Mouse (Mus musculus) hindbrain, embryonic 15.5 days (tissue): ENCODE measurements around the gene Usp24. TPM values are rescaled to one million over a fixed set of nuclear protein-coding genes. Genes with fewer than 3 reads are reported as not detected.

Experiments used
- ATAC-seq: fragments of 200-750 bp; cut with Nextera tagmentation; 2 replicates; pipeline ENCODE4 v1.8.0; 2017; ENCODE audit warnings: low read depth, moderate number of reproducible peaks, moderate TSS enrichment; ENCODE audit not compliant: low FRiP score
- H3K27ac ChIP-seq: fragments of 300-500 bp; sonication (generic); replicated peaks from 2 replicates; pipeline ENCODE4 v1.5.1; 2015; ENCODE audit warnings: mild to moderate bottlenecking, inconsistent platforms
- H3K27me3 ChIP-seq: fragments of 300-500 bp; sonication (generic); 2 replicates; pipeline ENCODE4 v1.6.1; 2015; ENCODE audit warnings: control low read depth, inconsistent platforms
- H3K36me3 ChIP-seq: fragments of 300-500 bp; sonication (generic); 2 replicates; pipeline ENCODE4 v1.6.1; 2015; ENCODE audit warnings: control low read depth, inconsistent platforms
- H3K4me1 ChIP-seq: fragments of 300-500 bp; sonication (generic); replicated peaks from 2 replicates; pipeline ENCODE4 v1.6.1; 2015; ENCODE audit warnings: control low read depth, inconsistent platforms
- H3K4me2 ChIP-seq: fragments of 300-500 bp; sonication (generic); 2 replicates; pipeline ENCODE4 v1.6.1; 2015; ENCODE audit warnings: moderate library complexity, mild to moderate bottlenecking, inconsistent platforms
- H3K4me3 ChIP-seq: fragments of 300-500 bp; sonication (generic); 2 replicates; pipeline ENCODE4 v1.5.1; 2015; ENCODE audit warnings: mild to moderate bottlenecking, inconsistent platforms
- H3K9ac ChIP-seq: fragments of 300-500 bp; sonication (generic); 2 replicates; pipeline ENCODE4 v1.6.1; 2015; ENCODE audit warnings: inconsistent platforms
- H3K9me3 ChIP-seq: fragments of 300-500 bp; sonication (generic); 2 replicates; pipeline ENCODE4 v1.6.1; 2016; ENCODE audit warnings: control low read depth, inconsistent platforms
- WGBS: fragments of 180-500 bp; shearing (Covaris S2); methylation state at CpG from one replicate; pipeline ENCODE4 v1.1.7; 2015; 5-methylcytosine and 5-hydroxymethylcytosine counted together
- polyA plus RNA-seq: library from polyadenylated mRNA; unstranded; fragments of >200 nt; fragmentation: Nextera tagmentation; extraction: Ambion mirVana; gene quantifications from 2 replicates; pipeline ENCODE4 v1.2.1, GENCODE M21; 2015

The Usp24 gene
- polyA plus RNA-seq, 1 experiment from 2014 or later = 9.8 TPM

DNA sequence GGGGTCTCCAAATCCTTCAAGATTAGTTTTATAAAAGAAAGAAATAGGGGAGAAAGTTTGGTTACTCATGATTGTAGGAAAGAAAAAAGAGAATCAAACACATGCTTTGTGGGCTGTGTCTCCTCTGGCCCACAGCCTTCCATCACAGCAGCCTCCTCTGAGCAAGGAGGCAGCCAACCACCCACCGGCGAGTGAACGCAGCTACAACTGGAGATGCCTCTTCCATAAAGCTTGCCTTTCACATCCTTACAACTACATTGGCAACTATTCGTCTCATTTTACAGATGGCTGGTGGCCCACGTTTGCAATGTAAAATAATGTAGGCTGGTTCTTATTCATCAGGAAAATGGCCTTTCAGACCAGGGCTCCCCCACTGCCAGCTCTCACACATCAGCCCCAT, 121.2 kb downstream of the Usp24 start:
- no peak overlapping the region for H3K4me3 ChIP-seq
- H3K27me3 ChIP-seq = no peaks in the 10 kb centered on the region
- no peak overlapping the region for H3K27ac ChIP-seq
- H3K9me3 ChIP-seq = no peaks in the 10 kb centered on the region
- peaks cover 63% of the 10 kb centered on the region for H3K36me3 ChIP-seq
- 94% methylated on average over 5 of the region's 5 CpGs for WGBS
- no peaks in the 10 kb centered on the region for H3K4me1 ChIP-seq
- H3K9ac ChIP-seq = no peak overlapping the region
- H3K4me2 ChIP-seq = no peak overlapping the region
- no peak for ATAC-seq

- Histone ChIP-seq H3K4me1 (no peaks in the 10 kb centered on the region), H3K9me3 (no peaks in the 10 kb centered on the region), H3K9ac (no peak overlapping the region), H3K27ac (no peak overlapping the region), H3K4me3 (no peak overlapping the region), H3K36me3 (peaks cover 67% of the 10 kb centered on the region), H3K27me3 (no peaks in the 10 kb centered on the region), H3K4me2 (no peak overlapping the region)
- WGBS = 96% methylated on average over 5 of the region's 5 CpGs
- ATAC-seq = no peak
Measured at GRCm38 (mm10) chr4:106438763-106439162, 122.8 kb downstream of the Usp24 start.

DNA sequence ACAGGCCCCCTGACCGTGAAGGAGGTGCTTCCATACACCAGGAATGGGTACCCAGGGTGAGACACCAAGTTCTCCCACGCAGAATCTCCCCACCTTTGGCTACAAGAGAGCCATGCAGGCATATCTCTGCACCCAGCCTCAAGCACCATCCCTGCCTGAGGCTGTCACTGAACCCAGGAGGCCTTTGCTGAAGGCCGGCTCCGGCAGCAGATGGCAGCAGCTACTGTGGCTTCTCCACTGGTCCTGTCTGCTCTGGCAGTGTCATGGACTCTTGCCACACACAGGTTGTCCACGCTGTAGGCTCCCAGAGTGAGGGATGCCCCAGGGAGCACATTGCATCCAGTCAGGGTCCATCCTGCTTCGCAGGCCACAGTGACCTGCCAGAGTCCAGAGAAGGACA, 127.2 kb downstream of the Usp24 start:
- Histone ChIP-seq H3K4me2 (no peak overlapping the region), H3K4me1 (no peaks in the 10 kb centered on the region), H3K27me3 (no peaks in the 10 kb centered on the region), H3K27ac (no peak overlapping the region), H3K9ac (no peak overlapping the region), H3K9me3 (no peaks in the 10 kb centered on the region), H3K4me3 (no peak overlapping the region), H3K36me3 (peaks cover 28% of the 10 kb centered on the region)
- no peak for ATAC-seq
- WGBS = 75% methylated on average over 6 of the region's 6 CpGs

DNA sequence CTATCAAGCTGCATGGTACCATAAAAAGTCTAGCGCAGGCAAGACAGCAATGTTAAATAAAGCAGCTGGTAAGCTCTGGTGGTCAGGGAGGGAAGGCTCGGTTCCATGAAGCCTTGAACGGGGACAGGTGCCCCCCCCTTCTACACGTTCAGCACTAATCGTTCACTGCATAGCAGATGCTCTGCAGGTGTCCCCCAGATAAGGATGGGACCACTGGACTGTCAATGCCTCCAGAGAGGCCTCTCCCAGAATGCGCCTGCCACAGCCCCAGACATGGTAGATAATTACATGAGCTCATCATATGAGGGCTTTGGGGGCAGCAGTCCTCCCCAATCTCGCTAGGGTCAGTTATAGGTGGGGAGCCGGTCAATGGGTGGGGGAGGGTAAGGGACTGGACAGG, 133.3 kb downstream of the Usp24 start:
- no peak overlapping the region for H3K27ac ChIP-seq
- H3K9me3 ChIP-seq = no peaks in the 10 kb centered on the region
- ATAC-seq = no peak
- H3K36me3 ChIP-seq = no peaks in the 10 kb centered on the region
- no peak overlapping the region for H3K4me2 ChIP-seq
- no peak overlapping the region for H3K4me3 ChIP-seq
- H3K27me3 ChIP-seq = no peaks in the 10 kb centered on the region
- 87% methylated on average over 8 of the region's 8 CpGs for WGBS
- no peaks in the 10 kb centered on the region for H3K4me1 ChIP-seq
- H3K9ac ChIP-seq = no peak overlapping the region

GRCm38 (mm10) chr4:106452401-106452800, 136.4 kb downstream of the Usp24 start:
- no peak overlapping the region for H3K4me3 ChIP-seq
- no peaks in the 10 kb centered on the region for H3K4me1 ChIP-seq
- H3K4me2 ChIP-seq = no peak overlapping the region
- no peaks in the 10 kb centered on the region for H3K9me3 ChIP-seq
- no peaks in the 10 kb centered on the region for H3K36me3 ChIP-seq
- no peak overlapping the region for H3K9ac ChIP-seq
- no peaks in the 10 kb centered on the region for H3K27me3 ChIP-seq
- no peak overlapping the region for H3K27ac ChIP-seq
- 79% methylated on average over 7 of the region's 7 CpGs for WGBS
- no peak for ATAC-seq

- no peak overlapping the region for H3K27ac ChIP-seq
- no peak overlapping the region for H3K4me3 ChIP-seq
- no peaks in the 10 kb centered on the region for H3K27me3 ChIP-seq
- no peak overlapping the region for H3K4me2 ChIP-seq
- H3K9ac ChIP-seq = no peak overlapping the region
- 92% methylated on average over 5 of the region's 5 CpGs for WGBS
- H3K4me1 ChIP-seq = no peaks in the 10 kb centered on the region
- no peaks in the 10 kb centered on the region for H3K36me3 ChIP-seq
- ATAC-seq = no peak
- no peaks in the 10 kb centered on the region for H3K9me3 ChIP-seq
Measured at GRCm38 (mm10) chr4:106453108-106453507, 137.1 kb downstream of the Usp24 start.

GRCm38 (mm10) chr4:106453516-106453915, 137.5 kb downstream of the Usp24 start:
- ATAC-seq = no peak
- Histone ChIP-seq H3K9me3 (no peaks in the 10 kb centered on the region), H3K27ac (no peak overlapping the region), H3K27me3 (no peaks in the 10 kb centered on the region), H3K9ac (no peak overlapping the region), H3K36me3 (no peaks in the 10 kb centered on the region), H3K4me2 (no peak overlapping the region), H3K4me3 (no peak overlapping the region), H3K4me1 (no peaks in the 10 kb centered on the region)
- WGBS = 87% methylated on average over 4 of the region's 4 CpGs

DNA sequence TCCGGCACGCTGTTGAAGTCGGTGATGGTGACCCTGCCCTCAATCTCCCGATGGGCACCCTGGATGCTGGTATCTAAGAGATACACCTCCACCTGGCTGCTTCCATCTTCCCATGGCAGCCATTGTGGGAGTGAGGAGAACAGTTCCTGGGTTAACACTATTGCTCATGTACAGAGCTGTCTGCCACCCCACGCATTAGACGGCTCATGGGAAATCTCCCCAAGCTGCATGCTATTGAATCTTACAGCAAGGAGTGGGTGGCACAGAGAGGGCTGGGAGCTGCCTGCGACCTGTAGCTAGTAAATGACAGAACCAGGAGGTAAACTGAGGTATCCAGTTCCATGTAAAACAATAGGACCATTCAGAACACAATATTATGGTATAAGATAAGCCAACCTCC, 138.5 kb downstream of the Usp24 start:
- Histone ChIP-seq H3K9ac (no peak overlapping the region), H3K27ac (no peak overlapping the region), H3K27me3 (no peaks in the 10 kb centered on the region), H3K4me1 (no peaks in the 10 kb centered on the region), H3K4me3 (no peak overlapping the region), H3K4me2 (no peak overlapping the region), H3K9me3 (no peaks in the 10 kb centered on the region), H3K36me3 (no peaks in the 10 kb centered on the region)
- no peak for ATAC-seq
- WGBS = 94% methylated on average over 7 of the region's 7 CpGs

GRCm38 (mm10) chr4:106462016-106462415, 146.0 kb downstream of the Usp24 start:
- Histone ChIP-seq H3K9me3 (no peaks in the 10 kb centered on the region), H3K4me2 (no peak overlapping the region), H3K27ac (no peak overlapping the region), H3K4me1 (peaks cover 18% of the 10 kb centered on the region), H3K36me3 (no peaks in the 10 kb centered on the region), H3K9ac (no peak overlapping the region), H3K4me3 (no peak overlapping the region), H3K27me3 (peaks cover 22% of the 10 kb centered on the region)
- 75% methylated on average over 9 of the region's 9 CpGs for WGBS
- ATAC-seq = no peak

DNA sequence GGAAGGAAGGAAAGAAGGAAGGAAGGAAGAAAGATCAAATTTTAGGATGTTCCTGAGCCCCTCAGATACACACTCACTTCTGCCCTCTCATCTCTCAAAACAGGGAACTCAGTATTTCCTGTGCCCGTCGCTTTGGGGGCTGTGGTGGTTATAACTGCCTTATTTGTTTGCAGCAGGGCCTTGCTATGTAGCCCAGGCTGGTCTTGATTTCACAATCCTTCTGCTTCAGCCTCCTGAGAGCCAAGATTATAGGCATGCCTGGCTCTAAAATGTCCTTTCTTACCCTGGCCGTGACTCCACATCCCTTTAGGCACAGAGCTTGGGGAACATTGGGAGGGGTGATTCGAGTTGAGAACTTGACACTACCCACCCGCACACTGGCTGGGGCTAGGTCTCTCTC, 146.5 kb downstream of the Usp24 start:
- H3K9ac ChIP-seq = no peak overlapping the region
- peaks cover 22% of the 10 kb centered on the region for H3K27me3 ChIP-seq
- H3K4me3 ChIP-seq = no peak overlapping the region
- no peaks in the 10 kb centered on the region for H3K36me3 ChIP-seq
- H3K27ac ChIP-seq = no peak overlapping the region
- WGBS = 72% methylated on average over 5 of the region's 5 CpGs
- no peaks in the 10 kb centered on the region for H3K9me3 ChIP-seq
- H3K4me1 ChIP-seq = peaks cover 18% of the 10 kb centered on the region
- ATAC-seq = no peak
- no peak overlapping the region for H3K4me2 ChIP-seq

- no peaks in the 10 kb centered on the region for H3K36me3 ChIP-seq
- no peak overlapping the region for H3K27ac ChIP-seq
- peaks cover 22% of the 10 kb centered on the region for H3K27me3 ChIP-seq
- H3K9ac ChIP-seq = peak overlapping the region; percentile 38; the same call in 1 of the 2 replicates
- peak overlapping the region; percentile 81 for H3K4me2 ChIP-seq
- no peak for ATAC-seq
- peak overlapping the region; percentile 42 for H3K4me3 ChIP-seq
- no peaks in the 10 kb centered on the region for H3K9me3 ChIP-seq
- H3K4me1 ChIP-seq = peaks cover 18% of the 10 kb centered on the region
- WGBS = 17% methylated on average over 21 of the region's 21 CpGs
Measured at GRCm38 (mm10) chr4:106463174-106463801, 147.3 kb downstream of the Usp24 start.

DNA sequence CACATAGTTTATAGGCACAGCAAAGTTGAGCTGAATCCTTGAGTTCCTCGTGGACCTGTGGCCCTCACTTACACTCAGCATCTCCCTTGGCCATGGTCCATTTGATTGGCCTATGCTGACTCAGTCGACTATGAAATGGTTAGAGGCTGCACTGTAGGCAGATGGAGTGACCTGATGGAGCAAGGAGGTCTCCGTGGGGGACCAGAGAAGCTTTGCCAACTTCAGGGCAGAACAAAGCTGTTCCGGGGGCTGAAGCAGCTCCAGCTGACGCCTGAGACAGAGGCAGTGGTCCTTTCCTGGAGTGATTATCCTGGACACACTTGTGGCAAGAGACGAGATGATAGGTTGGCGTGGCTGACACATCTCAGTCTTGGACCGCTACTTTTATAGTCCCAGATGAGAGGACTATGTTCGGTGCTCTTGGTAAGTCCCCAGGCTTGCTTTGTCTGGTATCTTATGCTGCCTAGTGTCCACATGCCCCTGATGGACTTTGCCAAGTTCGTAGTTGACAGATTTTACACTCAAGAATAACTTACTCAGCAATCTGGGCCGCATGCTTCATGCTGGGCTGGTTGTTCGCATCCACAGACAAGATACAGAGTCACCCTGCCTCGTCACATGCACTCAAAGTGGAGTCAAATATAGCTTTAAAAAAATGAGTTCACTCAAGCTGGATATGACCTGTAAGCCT, 151.6 kb downstream of the Usp24 start:
- H3K4me1 ChIP-seq = peaks cover 18% of the 10 kb centered on the region
- no peaks in the 10 kb centered on the region for H3K9me3 ChIP-seq
- H3K27ac ChIP-seq = no peak overlapping the region
- H3K4me2 ChIP-seq = no peak overlapping the region
- WGBS = 77% methylated on average over 13 of the region's 13 CpGs
- 0 out of 2 replicates have a peak, but pooled peaks have one; percentile 15 for ATAC-seq
- H3K9ac ChIP-seq = no peak overlapping the region
- no peak overlapping the region for H3K4me3 ChIP-seq
- no peaks in the 10 kb centered on the region for H3K36me3 ChIP-seq
- peaks cover 21% of the 10 kb centered on the region for H3K27me3 ChIP-seq
